Comparison of ENCODE assay signal across 8 mouse cellular contexts in the genomic region with DNA sequence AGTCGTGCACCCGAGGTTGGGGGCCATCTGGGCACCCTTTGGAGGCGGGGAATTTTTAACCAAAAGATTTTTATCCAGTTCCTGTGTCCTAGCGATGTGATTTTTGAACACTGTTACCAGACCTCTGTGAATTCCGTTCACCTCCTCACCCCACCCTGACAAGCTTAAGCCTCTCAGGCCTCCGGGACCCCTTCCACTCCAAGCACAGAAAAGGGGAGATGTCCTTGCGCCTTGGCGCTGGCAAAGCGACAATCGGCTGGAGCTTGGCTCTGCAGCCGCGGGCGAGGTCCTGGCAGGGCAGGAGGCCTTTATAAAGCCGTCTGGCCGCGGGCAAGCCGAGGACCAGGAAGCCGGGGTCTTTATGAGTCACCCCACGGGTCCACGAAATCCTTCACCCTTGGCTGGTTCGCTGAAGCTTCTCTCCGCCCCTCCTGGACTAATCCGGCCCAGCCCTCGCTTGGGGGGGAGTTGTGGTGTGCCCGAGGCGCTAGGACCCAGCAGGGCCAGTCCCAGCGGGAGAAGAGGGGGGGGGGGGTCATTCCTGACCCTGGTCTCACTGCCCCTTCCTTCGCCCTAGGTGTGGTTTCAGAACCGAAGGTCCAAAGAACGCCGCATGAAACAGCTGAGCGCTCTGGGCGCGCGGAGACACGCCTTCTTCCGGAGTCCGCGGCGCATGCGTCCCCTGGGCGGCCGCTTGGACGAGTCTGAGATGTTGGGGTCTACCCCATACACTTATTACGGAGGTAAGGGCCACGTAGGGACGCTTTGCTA. TPM values are rescaled to one million over a fixed set of nuclear protein-coding genes. Genes with fewer than 3 reads are reported as not detected.
DNase-seq lines count a peak whose midpoint lies in the region; ATAC-seq and TF ChIP-seq lines count a peak whose summit lies in the region.

No protein-coding gene starts in this region.

- under 1% methylated on average over 47 of the region's 47 CpGs for WGBS in lung, embryonic 14.5 days
- WGBS in forebrain, embryonic 13.5 days, result under 1% methylated on average over 46 of the region's 47 CpGs
- WGBS in limb, embryonic 13.5 days, result under 1% methylated on average over 47 of the region's 47 CpGs
- 1% methylated on average over 47 of the region's 47 CpGs for WGBS in stomach, embryonic 14.5 days

- peak overlapping the region; percentile 39 for H3K4me3 ChIP-seq in lung, embryonic 14.5 days (ENCODE audit: low read depth, low read length)
- H3K4me3 ChIP-seq in forebrain, embryonic 13.5 days, result peak overlapping the region; percentile 44
- peak overlapping the region; percentile 38 for H3K4me3 ChIP-seq in limb, embryonic 13.5 days
- peak overlapping the region; percentile 33 for H3K4me3 ChIP-seq in stomach, embryonic 14.5 days (ENCODE audit: low read depth, low read length)

- peak; percentile 39 for DNase-seq in lung, embryonic 14.5 days
- no peak for DNase-seq in lung, postnatal 36 days
- no peak for DNase-seq in layer of hippocampus, adult 18-20 months (ENCODE audit: low spot score in 2 of 2)
- DNase-seq in left cerebral cortex, adult 11 months (ENCODE audit: low spot score), result no peak

- no peak for TF ChIP-seq CTCF in lung, embryonic 14.5 days (IDR thresholded peaks at IDR 0.05; ENCODE audit: low read depth)

- H3K4me2 ChIP-seq in lung, embryonic 14.5 days, result peak overlapping the region; percentile 67
- peak overlapping the region; percentile 68 for H3K4me2 ChIP-seq in forebrain, embryonic 13.5 days
- H3K4me2 ChIP-seq in limb, embryonic 13.5 days (replicated peaks), result peak overlapping the region; percentile 61
- H3K4me2 ChIP-seq in stomach, embryonic 14.5 days (replicated peaks; ENCODE audit: low read depth, low read length), result peak overlapping the region; percentile 57

- H3K4me1 ChIP-seq in lung, embryonic 14.5 days (ENCODE audit: insufficient read depth), result no peaks in the 10 kb centered on the region
- peaks cover 53% of the 10 kb centered on the region for H3K4me1 ChIP-seq in forebrain, embryonic 13.5 days
- H3K4me1 ChIP-seq in limb, embryonic 13.5 days, result peaks cover 33% of the 10 kb centered on the region
- H3K4me1 ChIP-seq in stomach, embryonic 14.5 days (ENCODE audit: control insufficient read depth, insufficient read depth, low read length), result peaks cover 8% of the 10 kb centered on the region; the same call in 1 of the 2 replicates

- no peak overlapping the region for H3K27ac ChIP-seq in lung, embryonic 14.5 days (ENCODE audit: low read depth)
- H3K27ac ChIP-seq in forebrain, embryonic 13.5 days, result peak overlapping the region; percentile 75
- H3K27ac ChIP-seq in limb, embryonic 13.5 days, result no peak overlapping the region
- no peak overlapping the region for H3K27ac ChIP-seq in stomach, embryonic 14.5 days (ENCODE audit: low read length)

- no peaks in the 10 kb centered on the region for H3K36me3 ChIP-seq in lung, embryonic 14.5 days (ENCODE audit: insufficient read depth)
- H3K36me3 ChIP-seq in forebrain, embryonic 13.5 days (ENCODE audit: poor library complexity, severe bottlenecking), result no peaks in the 10 kb centered on the region
- no peaks in the 10 kb centered on the region for H3K36me3 ChIP-seq in limb, embryonic 13.5 days
- no peaks in the 10 kb centered on the region for H3K36me3 ChIP-seq in stomach, embryonic 14.5 days (ENCODE audit: control insufficient read depth, insufficient read depth, low read length)

- H3K27me3 ChIP-seq in lung, embryonic 14.5 days (ENCODE audit: insufficient read depth, low read length), result peaks cover 99% of the 10 kb centered on the region
- peaks cover 95% of the 10 kb centered on the region for H3K27me3 ChIP-seq in forebrain, embryonic 13.5 days
- peaks cover 100% of the 10 kb centered on the region for H3K27me3 ChIP-seq in limb, embryonic 13.5 days
- H3K27me3 ChIP-seq in stomach, embryonic 14.5 days (ENCODE audit: control insufficient read depth, insufficient read depth, low read length), result peaks cover 88% of the 10 kb centered on the region

- peak; percentile 32; the same call in 1 of the 2 replicates for ATAC-seq in lung, embryonic 14.5 days (ENCODE audit: insufficient read depth)
- no peak for ATAC-seq in forebrain, embryonic 13.5 days
- no peak; the same call in 1 of the 2 replicates for ATAC-seq in limb, embryonic 13.5 days (ENCODE audit: low FRiP score, low read depth)
- no peak for ATAC-seq in stomach, embryonic 14.5 days (ENCODE audit: insufficient number of reproducible peaks, insufficient read depth, low FRiP score, low read depth)
- no peak for ATAC-seq in monocyte, adult 5-6 weeks (replicated peaks; ENCODE audit: insufficient number of reproducible peaks, low FRiP score, low TSS enrichment, poor library complexity, severe bottlenecking)

- H3K9ac ChIP-seq in lung, embryonic 14.5 days, result no peak overlapping the region; the same call in 1 of the 2 replicates
- H3K9ac ChIP-seq in forebrain, embryonic 13.5 days, result peak overlapping the region; percentile 59
- H3K9ac ChIP-seq in limb, embryonic 13.5 days, result no peak overlapping the region
- H3K9ac ChIP-seq in stomach, embryonic 14.5 days (replicated peaks; ENCODE audit: low read depth, low read length), result no peak overlapping the region

- no peaks in the 10 kb centered on the region for H3K9me3 ChIP-seq in lung, embryonic 14.5 days (ENCODE audit: low read depth, low read length)
- no peaks in the 10 kb centered on the region for H3K9me3 ChIP-seq in forebrain, embryonic 13.5 days (replicated peaks)
- H3K9me3 ChIP-seq in limb, embryonic 13.5 days, result no peaks in the 10 kb centered on the region
- no peaks in the 10 kb centered on the region for H3K9me3 ChIP-seq in stomach, embryonic 14.5 days (ENCODE audit: control insufficient read depth, low read depth, low read length)

RNA-seq across cellular contexts. Expression of gene Lhx5, which starts 4.4 kb away (rescaled TPM):
- not detected in 2 replicates for polyA plus RNA-seq in lung, embryonic 14.5 days (2014; fragmentation: Nextera tagmentation; extraction: Ambion mirVana)
- polyA plus RNA-seq in forebrain, embryonic 13.5 days (2015; fragmentation: Nextera tagmentation; extraction: Ambion mirVana), result 9.6 and 16.0 TPM in 2 replicates
- not detected in 2 replicates for polyA plus RNA-seq in limb, embryonic 13.5 days (2015; fragmentation: Nextera tagmentation; extraction: Ambion mirVana)
- 0.35 TPM in 1 of 2 replicates, not detected in the other for polyA plus RNA-seq in stomach, embryonic 14.5 days (2014; fragmentation: Nextera tagmentation; extraction: Ambion mirVana)
- not detected for total RNA-seq in layer of hippocampus, adult 18-20 months (2021)
- total RNA-seq in monocyte, adult 5-6 weeks (2017), result not detected in 3 replicates

RNA-seq across cellular contexts. Expression of gene Sdsl, which starts 36.7 kb away (rescaled TPM):
- 3.3 and 4.7 TPM in 2 replicates for polyA plus RNA-seq in lung, embryonic 14.5 days (2014; fragmentation: Nextera tagmentation; extraction: Ambion mirVana)
- 4.8 and 5.1 TPM in 2 replicates for polyA plus RNA-seq in forebrain, embryonic 13.5 days (2015; fragmentation: Nextera tagmentation; extraction: Ambion mirVana)
- 2.0 and 2.3 TPM in 2 replicates for polyA plus RNA-seq in limb, embryonic 13.5 days (2015; fragmentation: Nextera tagmentation; extraction: Ambion mirVana)
- 5.7 and 5.8 TPM in 2 replicates for polyA plus RNA-seq in stomach, embryonic 14.5 days (2014; fragmentation: Nextera tagmentation; extraction: Ambion mirVana)
- total RNA-seq in layer of hippocampus, adult 18-20 months (2021), result 1 to 10 TPM; 7.5 to 8.0 TPM
- total RNA-seq in monocyte, adult 5-6 weeks (2017), result not detected in 3 replicates

RNA-seq across cellular contexts. Expression of gene Sds, which starts 40.4 kb away (rescaled TPM):
- not detected in 2 replicates for polyA plus RNA-seq in lung, embryonic 14.5 days (2014; fragmentation: Nextera tagmentation; extraction: Ambion mirVana)
- polyA plus RNA-seq in forebrain, embryonic 13.5 days (2015; fragmentation: Nextera tagmentation; extraction: Ambion mirVana), result not detected in 2 replicates
- not detected in 2 replicates for polyA plus RNA-seq in limb, embryonic 13.5 days (2015; fragmentation: Nextera tagmentation; extraction: Ambion mirVana)
- polyA plus RNA-seq in stomach, embryonic 14.5 days (2014; fragmentation: Nextera tagmentation; extraction: Ambion mirVana), result not detected in 2 replicates
- total RNA-seq in layer of hippocampus, adult 18-20 months (2021), result under 1 TPM; 0.33 to 0.69 TPM
- not detected in 3 replicates for total RNA-seq in monocyte, adult 5-6 weeks (2017)
